Mouse (Mus musculus) hindbrain, embryonic 15.5 days (tissue): ENCODE data around the gene Ramac. TPM values are rescaled to one million over a fixed set of nuclear protein-coding genes. Genes with fewer than 3 reads are reported as not detected.

Source experiments
- ATAC-seq: fragments of 200-750 bp; cut with Nextera tagmentation; 2 replicates; pipeline ENCODE4 v1.8.0; 2017; ENCODE audit warnings: low read depth, moderate number of reproducible peaks, moderate TSS enrichment; ENCODE audit not compliant: low FRiP score
- H3K27ac ChIP-seq: fragments of 300-500 bp; sonication (generic); replicated peaks from 2 replicates; pipeline ENCODE4 v1.5.1; 2015; ENCODE audit warnings: mild to moderate bottlenecking, inconsistent platforms
- H3K27me3 ChIP-seq: fragments of 300-500 bp; sonication (generic); 2 replicates; pipeline ENCODE4 v1.6.1; 2015; ENCODE audit warnings: control low read depth, inconsistent platforms
- H3K36me3 ChIP-seq: fragments of 300-500 bp; sonication (generic); 2 replicates; pipeline ENCODE4 v1.6.1; 2015; ENCODE audit warnings: control low read depth, inconsistent platforms
- H3K4me1 ChIP-seq: fragments of 300-500 bp; sonication (generic); replicated peaks from 2 replicates; pipeline ENCODE4 v1.6.1; 2015; ENCODE audit warnings: control low read depth, inconsistent platforms
- H3K4me2 ChIP-seq: fragments of 300-500 bp; sonication (generic); 2 replicates; pipeline ENCODE4 v1.6.1; 2015; ENCODE audit warnings: moderate library complexity, mild to moderate bottlenecking, inconsistent platforms
- H3K4me3 ChIP-seq: fragments of 300-500 bp; sonication (generic); 2 replicates; pipeline ENCODE4 v1.5.1; 2015; ENCODE audit warnings: mild to moderate bottlenecking, inconsistent platforms
- H3K9ac ChIP-seq: fragments of 300-500 bp; sonication (generic); 2 replicates; pipeline ENCODE4 v1.6.1; 2015; ENCODE audit warnings: inconsistent platforms
- H3K9me3 ChIP-seq: fragments of 300-500 bp; sonication (generic); 2 replicates; pipeline ENCODE4 v1.6.1; 2016; ENCODE audit warnings: control low read depth, inconsistent platforms
- WGBS: fragments of 180-500 bp; shearing (Covaris S2); methylation state at CpG from one replicate; pipeline ENCODE4 v1.1.7; 2015; 5-methylcytosine and 5-hydroxymethylcytosine counted together
- polyA plus RNA-seq: library from polyadenylated mRNA; unstranded; fragments of >200 nt; fragmentation: Nextera tagmentation; extraction: Ambion mirVana; gene quantifications from 2 replicates; pipeline ENCODE4 v1.2.1, GENCODE M21; 2015

The Ramac gene
- polyA plus RNA-seq, 1 experiment from 2014 or later: 129 TPM

DNA sequence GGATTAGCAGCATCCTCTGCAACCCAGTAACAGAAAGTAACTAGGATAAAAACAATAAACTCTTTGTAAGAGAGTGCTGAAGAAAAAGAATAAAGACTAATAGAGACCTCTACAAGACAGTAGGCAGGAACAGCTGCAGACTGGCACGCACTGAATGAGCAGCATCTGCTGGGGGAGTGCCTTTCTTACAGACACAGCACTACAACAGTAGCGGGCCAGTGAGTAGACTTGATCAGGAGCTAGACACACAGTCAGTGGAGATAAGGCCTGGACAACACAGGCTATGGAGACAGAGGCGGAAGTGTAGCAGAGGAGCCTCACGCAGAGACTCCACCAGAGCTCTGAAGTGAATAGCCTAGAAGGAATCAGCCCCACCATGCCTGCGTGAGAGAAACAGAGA lies 43.3 kb downstream of the Ramac start:
- Histone ChIP-seq H3K9me3 (no peaks in the 10 kb centered on the region), H3K4me2 (no peak overlapping the region), H3K27ac (no peak overlapping the region), H3K4me3 (no peak overlapping the region), H3K36me3 (0 out of 2 replicates have a peak, but pooled peaks cover 4% of the 10 kb centered on the region), H3K9ac (no peak overlapping the region), H3K27me3 (no peaks in the 10 kb centered on the region), H3K4me1 (no peaks in the 10 kb centered on the region)
- 67% methylated on average over 5 of the region's 5 CpGs for WGBS
- ATAC-seq: no peak

Other genes starting within 250 kb of the Ramac start
- 0.12 and 0.29 TPM in 2 replicates for gene Fsd2, start 196.0 kb upstream of the Ramac start, polyA plus RNA-seq
- 5.5 and 6.6 TPM in 2 replicates for gene Whamm, start 191.7 kb upstream of the Ramac start, polyA plus RNA-seq
- gene Homer2, start 55.4 kb upstream of the Ramac start, polyA plus RNA-seq: 29.6 and 34.4 TPM in 2 replicates
- gene 3110040N11Rik, start 26.6 kb downstream of the Ramac start, polyA plus RNA-seq: 44.7 and 49.8 TPM in 2 replicates
- gene Btbd1, start 66.5 kb downstream of the Ramac start, polyA plus RNA-seq: 90.5 and 93.8 TPM in 2 replicates
- not detected in 2 replicates for gene Gm10160, start 92.9 kb downstream of the Ramac start, polyA plus RNA-seq
- 11.7 and 11.8 TPM in 2 replicates for gene Tm6sf1, start 96.1 kb downstream of the Ramac start, polyA plus RNA-seq
- 57.0 and 59.0 TPM in 2 replicates for gene Hdgfl3, start 171.5 kb downstream of the Ramac start, polyA plus RNA-seq
- gene Bnc1, start 229.4 kb downstream of the Ramac start, polyA plus RNA-seq: 0.36 and 0.69 TPM in 2 replicates